Mouse (Mus musculus) embryonic facial prominence, embryonic 15.5 days (tissue): ENCODE measurements around the gene Olfml2b. TPM values are rescaled to one million over a fixed set of nuclear protein-coding genes. Genes with fewer than 3 reads are reported as not detected.

Source experiments
- ATAC-seq: fragments of 200-750 bp; cut with Nextera tagmentation; 2 replicates; pipeline ENCODE4 v1.8.0; 2017; ENCODE audit warnings: low read depth, moderate TSS enrichment; ENCODE audit not compliant: insufficient number of reproducible peaks, low FRiP score, low TSS enrichment
- H3K27ac ChIP-seq: fragments of 300-500 bp; sonication (generic); replicated peaks from 2 replicates; pipeline ENCODE4 v1.5.1; 2015; ENCODE audit warnings: mild to moderate bottlenecking, inconsistent platforms
- H3K27me3 ChIP-seq: fragments of 300-500 bp; sonication (generic); 2 replicates; pipeline ENCODE4 v1.6.1; 2015; ENCODE audit warnings: inconsistent platforms
- H3K36me3 ChIP-seq: fragments of 300-500 bp; sonication (generic); 2 replicates; pipeline ENCODE4 v1.6.1; 2015; ENCODE audit warnings: mild to moderate bottlenecking, inconsistent platforms
- H3K4me1 ChIP-seq: fragments of 300-500 bp; sonication (generic); 2 replicates; pipeline ENCODE4 v1.6.1; 2015; ENCODE audit warnings: inconsistent platforms
- H3K4me2 ChIP-seq: fragments of 300-500 bp; sonication (generic); replicated peaks from 2 replicates; pipeline ENCODE4 v1.6.1; 2015; ENCODE audit warnings: mild to moderate bottlenecking, inconsistent platforms
- H3K4me3 ChIP-seq: fragments of 300-500 bp; sonication (generic); replicated peaks from 2 replicates; pipeline ENCODE4 v1.5.1; 2015; ENCODE audit warnings: mild to moderate bottlenecking, inconsistent platforms
- H3K9ac ChIP-seq: fragments of 300-500 bp; sonication (generic); 2 replicates; pipeline ENCODE4 v1.6.1; 2015; ENCODE audit warnings: inconsistent platforms
- H3K9me3 ChIP-seq: fragments of 300-500 bp; sonication (generic); replicated peaks from 2 replicates; pipeline ENCODE4 v1.6.1; 2016; ENCODE audit warnings: inconsistent platforms
- WGBS: fragments of 180-500 bp; shearing (Covaris S2); methylation state at CpG from one replicate; pipeline ENCODE4 v1.1.7; 2015; 5-methylcytosine and 5-hydroxymethylcytosine counted together
- polyA plus RNA-seq: library from polyadenylated mRNA; unstranded; fragments of >200 nt; fragmentation: Nextera tagmentation; extraction: Ambion mirVana; gene quantifications from 2 replicates; pipeline ENCODE4 v1.2.1, GENCODE M21; 2015

Olfml2b gene
- polyA plus RNA-seq, 1 experiment from 2014 or later = 30.6 TPM

- WGBS = 90% methylated on average over 8 of the region's 8 CpGs
- ATAC-seq = no peak
- peaks cover 6% of the 10 kb centered on the region; the same call in 1 of the 2 replicates for H3K36me3 ChIP-seq
- no peak overlapping the region for H3K27ac ChIP-seq
- no peak overlapping the region for H3K4me2 ChIP-seq
- no peaks in the 10 kb centered on the region for H3K4me1 ChIP-seq
- no peaks in the 10 kb centered on the region for H3K27me3 ChIP-seq
- H3K9ac ChIP-seq = no peak overlapping the region
- no peak overlapping the region for H3K4me3 ChIP-seq
- no peaks in the 10 kb centered on the region for H3K9me3 ChIP-seq
Observed at GRCm38 (mm10) chr1:170709481-170709880, 65.1 kb downstream of the Olfml2b start.

- WGBS = 94% methylated on average over 3 of the region's 3 CpGs
- Histone ChIP-seq H3K4me3 (no peak overlapping the region), H3K27me3 (no peaks in the 10 kb centered on the region), H3K27ac (no peak overlapping the region), H3K9me3 (no peaks in the 10 kb centered on the region), H3K36me3 (peaks cover 6% of the 10 kb centered on the region; the same call in 1 of the 2 replicates), H3K4me2 (no peak overlapping the region), H3K9ac (no peak overlapping the region), H3K4me1 (no peaks in the 10 kb centered on the region)
- no peak for ATAC-seq
Observed at GRCm38 (mm10) chr1:170709969-170710368, 65.6 kb downstream of the Olfml2b start.

GRCm38 (mm10) chr1:170711731-170712130 lies 67.4 kb downstream of the Olfml2b start:
- WGBS = 96% methylated on average over 7 of the region's 7 CpGs
- Histone ChIP-seq H3K4me3 (no peak overlapping the region), H3K9ac (no peak overlapping the region), H3K4me2 (no peak overlapping the region), H3K27me3 (no peaks in the 10 kb centered on the region), H3K36me3 (peaks cover 6% of the 10 kb centered on the region; the same call in 1 of the 2 replicates), H3K4me1 (no peaks in the 10 kb centered on the region), H3K9me3 (no peaks in the 10 kb centered on the region), H3K27ac (no peak overlapping the region)
- ATAC-seq = no peak

GRCm38 (mm10) chr1:170717241-170717828 lies 73.0 kb downstream of the Olfml2b start:
- Histone ChIP-seq H3K36me3 (no peaks in the 10 kb centered on the region), H3K9me3 (no peaks in the 10 kb centered on the region), H3K27me3 (no peaks in the 10 kb centered on the region), H3K9ac (no peak overlapping the region), H3K4me2 (no peak overlapping the region), H3K4me3 (no peak overlapping the region), H3K27ac (no peak overlapping the region), H3K4me1 (peaks cover 8% of the 10 kb centered on the region)
- no peak for ATAC-seq
- WGBS = 74% methylated on average over 3 of the region's 3 CpGs

- Histone ChIP-seq H3K4me2 (no peak overlapping the region), H3K27me3 (no peaks in the 10 kb centered on the region), H3K27ac (peak overlapping the region; percentile 55; the same call in 1 of the 2 replicates), H3K36me3 (no peaks in the 10 kb centered on the region), H3K4me3 (no peak overlapping the region), H3K9ac (no peak overlapping the region), H3K4me1 (peaks cover 8% of the 10 kb centered on the region), H3K9me3 (no peaks in the 10 kb centered on the region)
- peak; percentile 69; the same call in 1 of the 2 replicates for ATAC-seq
- 35% methylated on average over 8 of the region's 8 CpGs for WGBS
Observed at GRCm38 (mm10) chr1:170718133-170718810, 73.9 kb downstream of the Olfml2b start.

GRCm38 (mm10) chr1:170721560-170721959 lies 77.2 kb downstream of the Olfml2b start:
- no peak overlapping the region for H3K27ac ChIP-seq
- H3K9ac ChIP-seq = no peak overlapping the region
- H3K4me1 ChIP-seq = peaks cover 8% of the 10 kb centered on the region
- no peaks in the 10 kb centered on the region for H3K9me3 ChIP-seq
- WGBS = 81% methylated on average over 5 of the region's 5 CpGs
- H3K27me3 ChIP-seq = no peaks in the 10 kb centered on the region
- ATAC-seq = no peak
- no peak overlapping the region for H3K4me3 ChIP-seq
- no peaks in the 10 kb centered on the region for H3K36me3 ChIP-seq
- no peak overlapping the region for H3K4me2 ChIP-seq

- Histone ChIP-seq H3K4me3 (no peak overlapping the region), H3K9me3 (no peaks in the 10 kb centered on the region), H3K27me3 (no peaks in the 10 kb centered on the region), H3K9ac (no peak overlapping the region), H3K27ac (no peak overlapping the region), H3K4me1 (no peaks in the 10 kb centered on the region), H3K36me3 (no peaks in the 10 kb centered on the region), H3K4me2 (no peak overlapping the region)
- 63% methylated on average over 6 of the region's 6 CpGs for WGBS
- no peak for ATAC-seq
Observed at GRCm38 (mm10) chr1:170728524-170728923, 84.2 kb downstream of the Olfml2b start.

- H3K27me3 ChIP-seq = no peaks in the 10 kb centered on the region
- H3K4me3 ChIP-seq = no peak overlapping the region
- no peaks in the 10 kb centered on the region for H3K4me1 ChIP-seq
- H3K27ac ChIP-seq = no peak overlapping the region
- no peaks in the 10 kb centered on the region for H3K36me3 ChIP-seq
- 83% methylated on average over 8 of the region's 8 CpGs for WGBS
- ATAC-seq = no peak
- H3K9ac ChIP-seq = no peak overlapping the region
- H3K4me2 ChIP-seq = no peak overlapping the region
- no peaks in the 10 kb centered on the region for H3K9me3 ChIP-seq
Observed at GRCm38 (mm10) chr1:170729267-170729962, 85.1 kb downstream of the Olfml2b start.

- Histone ChIP-seq H3K4me2 (no peak overlapping the region), H3K27ac (no peak overlapping the region)
- no peak for ATAC-seq
Observed at GRCm38 (mm10) chr1:170731865-170732595, 87.7 kb downstream of the Olfml2b start.

More at GRCm38 (mm10) chr1:170731865-170732595, 87.7 kb downstream of the Olfml2b start:
- no peaks in the 10 kb centered on the region for H3K4me1 ChIP-seq
- H3K36me3 ChIP-seq = no peaks in the 10 kb centered on the region
- no peak overlapping the region for H3K4me3 ChIP-seq
- H3K9ac ChIP-seq = no peak overlapping the region
- 82% methylated on average over 11 of the region's 11 CpGs for WGBS
- H3K27me3 ChIP-seq = no peaks in the 10 kb centered on the region
- no peaks in the 10 kb centered on the region for H3K9me3 ChIP-seq
